Mouse (Mus musculus): ENCODE data around the gene Kmt2c.
"Not testable (repeated sequence)": the region's sequence is repeated elsewhere in the genome, so short reads cannot be mapped to it uniquely, and the experiment has no call there.

Gene Kmt2c

GRCm38 (mm10) chr5:25379188-25379587 is 119.4 kb downstream of the Kmt2c start:
- no peak for DNase-seq (ENCODE audit: low spot score in 2 of 2)

GRCm38 (mm10) chr5:25368420-25368819 is 130.2 kb downstream of the Kmt2c start:
- DNase-seq (ENCODE audit: low spot score in 2 of 2) = no peak

GRCm38 (mm10) chr5:25367126-25367525 is 131.5 kb downstream of the Kmt2c start:
- DNase-seq (ENCODE audit: low spot score in 2 of 2) = no peak

- no peak for DNase-seq (ENCODE audit: low spot score in 2 of 2)
Measured at GRCm38 (mm10) chr5:25353509-25353908, 145.1 kb downstream of the Kmt2c start.

DNA sequence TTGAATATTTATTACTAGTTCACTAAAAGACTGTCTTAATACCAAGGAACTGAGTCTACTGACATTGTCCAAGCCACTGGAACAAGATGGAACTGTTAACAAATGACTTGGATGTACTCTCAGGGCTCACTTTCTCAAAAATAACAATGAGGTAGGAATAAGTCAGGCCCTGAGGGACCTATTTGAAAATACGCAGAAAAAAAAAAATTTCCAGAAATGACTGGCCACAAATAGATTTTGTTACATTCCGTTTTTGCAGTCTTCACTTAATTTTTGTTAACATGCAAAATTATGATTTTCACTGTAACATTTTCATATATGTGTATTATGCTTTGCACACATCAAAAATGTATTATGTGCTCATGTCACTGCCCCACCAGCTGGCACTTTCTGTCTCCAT is 167.3 kb downstream of the Kmt2c start:
- DNase-seq (ENCODE audit: low spot score in 2 of 2) = no peak

DNA sequence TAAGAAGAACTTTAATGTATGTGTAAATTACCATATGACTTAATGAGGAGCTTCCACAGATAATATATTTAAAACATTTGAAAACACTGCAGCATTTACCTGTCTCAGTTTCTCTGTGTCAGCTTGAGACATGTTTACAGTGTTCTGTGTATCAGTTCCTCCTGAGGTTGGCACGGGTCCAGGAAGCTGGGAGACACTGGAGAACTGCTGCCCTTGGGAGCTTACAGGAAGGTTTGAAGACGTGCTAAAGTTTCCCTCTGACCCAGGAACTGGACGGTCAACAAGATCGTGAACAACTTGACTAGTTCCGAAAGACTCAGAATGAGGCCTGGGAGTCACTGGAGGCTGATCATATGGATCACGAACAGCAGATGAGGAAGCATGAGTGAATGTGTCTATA is 184.7 kb downstream of the Kmt2c start:
- DNase-seq (ENCODE audit: low spot score in 2 of 2) = no peak

GRCm38 (mm10) chr5:25310226-25310625 is 188.4 kb downstream of the Kmt2c start:
- no peak for DNase-seq (ENCODE audit: low spot score in 2 of 2)

DNA sequence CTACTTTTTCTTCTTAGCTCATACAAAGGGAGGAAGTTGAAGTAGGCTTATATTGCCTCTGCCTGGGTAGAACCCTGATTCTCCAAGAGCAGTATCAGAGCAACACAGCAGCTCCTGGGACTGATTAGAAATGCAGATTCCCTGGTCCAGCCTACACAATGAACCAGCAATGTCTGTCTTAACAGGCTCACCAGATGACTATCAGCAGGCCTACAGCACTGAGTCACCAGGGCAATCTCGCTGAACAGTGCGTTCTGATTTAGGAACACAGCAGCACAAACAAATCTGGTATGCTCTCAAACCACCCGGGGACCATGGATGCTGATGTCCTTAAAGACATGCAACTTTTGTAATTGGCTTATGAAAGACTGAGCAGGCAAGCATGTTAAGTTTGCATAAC is 201.8 kb downstream of the Kmt2c start:
- no peak for DNase-seq (ENCODE audit: low spot score in 2 of 2)

- no peak for DNase-seq (ENCODE audit: low spot score in 2 of 2)
Measured at GRCm38 (mm10) chr5:25283988-25284387, 214.6 kb downstream of the Kmt2c start.

DNA sequence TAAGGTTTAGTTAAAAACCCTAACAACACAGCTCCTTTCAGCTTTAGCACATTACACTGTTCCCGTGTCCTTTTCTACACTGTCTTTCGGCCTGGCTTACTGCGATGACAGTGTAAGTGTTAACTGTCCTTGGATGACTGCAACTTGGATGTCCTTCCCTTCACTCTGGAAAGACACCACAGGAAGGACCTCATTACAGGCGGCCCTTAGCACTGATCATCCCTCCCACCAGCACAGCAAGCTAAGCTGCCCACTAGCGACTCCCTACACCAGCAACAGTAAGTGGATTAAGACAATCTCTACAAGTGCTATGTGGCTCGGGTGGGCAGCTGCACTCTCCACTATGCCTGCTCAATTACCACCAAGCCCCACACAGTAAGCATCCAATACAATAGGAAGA is 222.2 kb downstream of the Kmt2c start:
- DNase-seq (ENCODE audit: low spot score in 2 of 2) = no peak

DNA sequence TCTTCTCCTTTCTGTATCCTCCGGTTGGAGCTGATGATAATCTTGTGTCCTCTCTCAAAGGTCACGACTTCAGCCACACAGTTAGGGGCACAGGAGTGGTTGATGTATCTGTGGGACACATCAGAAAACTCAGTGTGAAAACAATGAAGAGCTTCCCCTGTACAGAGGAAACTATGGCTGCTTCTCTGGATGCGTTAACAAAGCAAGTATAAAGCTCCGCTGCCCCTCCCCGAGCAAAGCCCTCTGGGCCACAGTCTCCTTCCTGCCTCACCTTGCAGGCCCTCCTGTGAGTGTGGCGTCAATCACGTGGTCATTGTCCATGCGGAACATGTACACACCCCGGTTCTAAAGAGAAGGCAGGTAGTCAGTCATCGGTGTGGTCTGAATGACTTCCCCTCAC is 223.0 kb downstream of the Kmt2c start:
- DNase-seq (ENCODE audit: low spot score in 2 of 2) = no peak

DNA sequence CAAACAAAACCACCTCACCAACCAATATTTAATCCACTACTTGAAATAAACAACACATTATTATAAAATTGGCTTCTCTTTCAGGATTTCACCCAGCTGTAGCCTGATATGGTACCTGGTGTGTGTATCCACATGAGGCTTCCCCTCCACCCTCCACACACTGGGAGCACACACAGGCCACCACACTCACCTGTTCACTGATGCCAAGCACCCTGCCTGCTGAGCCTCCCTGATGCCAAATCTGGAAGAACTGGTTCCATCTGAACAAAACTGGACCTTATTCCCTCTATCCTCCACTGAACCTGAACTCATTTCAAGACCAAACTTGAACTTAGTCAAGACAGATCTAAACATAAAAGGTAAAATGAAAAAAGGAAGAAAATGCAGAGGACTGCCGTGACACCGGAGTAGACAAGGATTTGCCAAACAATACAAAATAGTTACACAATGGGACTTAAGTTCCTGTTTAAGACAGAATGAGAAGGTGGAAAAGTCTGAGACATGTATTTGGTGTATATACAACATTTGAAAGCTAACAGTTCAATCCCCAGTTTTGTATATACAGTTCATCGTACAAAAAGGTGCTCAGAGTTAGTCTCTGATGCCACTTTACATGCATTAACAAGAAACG is 230.2 kb downstream of the Kmt2c start:
- DNase-seq (ENCODE audit: low spot score in 2 of 2) = no peak

DNA sequence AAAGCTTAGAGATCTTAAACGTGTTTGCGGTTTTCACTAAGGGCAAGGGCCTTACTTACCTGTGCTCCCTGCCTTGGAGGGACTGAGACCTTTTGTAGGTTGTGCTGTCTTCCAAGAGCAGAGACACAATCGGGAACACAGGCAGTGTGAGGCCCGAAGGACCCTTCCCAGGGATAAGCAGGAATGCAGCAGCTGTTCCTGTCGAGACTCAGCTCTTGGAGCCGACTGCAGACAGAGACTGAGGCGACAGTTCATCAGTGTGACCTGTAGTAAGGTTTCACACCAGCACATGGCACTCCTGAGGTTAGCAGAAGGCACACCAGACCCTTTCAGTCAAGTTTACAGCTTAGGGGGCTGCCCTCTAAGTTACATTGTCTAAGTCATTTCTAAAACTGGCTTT is 236.3 kb downstream of the Kmt2c start:
- DNase-seq (ENCODE audit: low spot score in 2 of 2) = no peak

DNA sequence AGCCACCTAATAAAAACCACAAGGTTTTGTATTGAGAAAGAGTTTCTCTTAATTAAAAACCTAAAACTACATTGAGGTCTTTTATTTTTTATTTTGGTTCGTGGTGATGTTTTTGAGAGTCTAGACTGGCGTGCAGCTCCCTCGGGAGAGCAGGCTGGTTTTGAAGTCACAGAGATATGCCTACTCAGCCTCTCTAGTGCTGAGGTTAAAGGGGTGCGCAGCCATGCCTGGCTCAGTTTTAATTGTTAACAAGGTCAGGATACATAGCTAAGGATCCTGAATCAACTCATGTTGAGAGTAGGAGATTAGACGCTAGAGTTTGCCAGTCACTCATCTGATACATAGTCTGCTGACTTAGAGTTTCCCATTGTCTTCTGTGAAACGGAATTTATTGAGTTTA is 237.1 kb downstream of the Kmt2c start:
- no peak for DNase-seq (ENCODE audit: low spot score in 2 of 2)

- DNase-seq (ENCODE audit: low spot score in 2 of 2) = no peak
Measured at GRCm38 (mm10) chr5:25256686-25257085, 241.9 kb downstream of the Kmt2c start.

GRCm38 (mm10) chr5:25254491-25254890 is 244.1 kb downstream of the Kmt2c start:
- DNase-seq (ENCODE audit: low spot score in 2 of 2) = no peak

GRCm38 (mm10) chr5:25252825-25253544 is 245.6 kb downstream of the Kmt2c start:
- DNase-seq (ENCODE audit: low spot score in 2 of 2) = no peak

DNA sequence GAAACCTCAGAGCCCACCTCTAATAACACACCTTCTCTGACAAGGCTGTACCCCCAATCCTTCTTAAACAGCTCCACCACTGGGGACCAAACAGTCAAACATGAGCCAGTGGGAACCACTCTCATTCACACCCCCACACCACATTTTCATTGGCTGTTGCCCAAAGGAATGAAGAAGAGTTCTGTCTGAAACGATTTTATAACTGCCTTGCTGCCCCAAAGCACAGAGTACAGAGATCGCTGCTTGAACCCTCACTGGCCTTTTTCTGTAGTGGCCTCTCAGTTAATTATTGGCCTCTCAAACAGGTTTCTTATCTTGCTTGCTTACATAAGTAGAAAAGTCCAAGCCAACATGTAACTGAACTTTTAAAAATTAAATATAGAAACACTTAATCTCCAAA is 246.2 kb downstream of the Kmt2c start:
- DNase-seq (ENCODE audit: low spot score in 2 of 2) = no peak

DNA sequence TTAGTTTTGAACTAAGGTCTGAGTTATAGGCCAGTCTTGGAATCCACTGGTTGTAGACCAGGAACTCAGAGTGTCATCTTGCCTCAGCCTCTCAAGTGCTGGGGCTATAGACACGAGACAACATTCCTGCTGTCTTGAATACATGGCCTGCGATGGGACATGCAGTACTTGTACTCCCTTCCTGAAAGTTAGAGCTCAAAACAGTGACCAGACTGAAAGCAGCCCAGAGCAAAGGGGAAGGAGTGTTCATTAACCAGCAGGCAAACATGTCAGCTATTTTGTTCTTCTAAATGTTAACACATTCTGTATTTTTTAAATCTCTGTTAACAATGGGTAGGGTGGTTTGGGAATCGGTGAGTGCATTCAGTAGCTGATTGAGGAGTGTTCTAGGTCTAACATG is 251.5 kb downstream of the Kmt2c start:
- no peak for DNase-seq (ENCODE audit: low spot score in 2 of 2)

DNA sequence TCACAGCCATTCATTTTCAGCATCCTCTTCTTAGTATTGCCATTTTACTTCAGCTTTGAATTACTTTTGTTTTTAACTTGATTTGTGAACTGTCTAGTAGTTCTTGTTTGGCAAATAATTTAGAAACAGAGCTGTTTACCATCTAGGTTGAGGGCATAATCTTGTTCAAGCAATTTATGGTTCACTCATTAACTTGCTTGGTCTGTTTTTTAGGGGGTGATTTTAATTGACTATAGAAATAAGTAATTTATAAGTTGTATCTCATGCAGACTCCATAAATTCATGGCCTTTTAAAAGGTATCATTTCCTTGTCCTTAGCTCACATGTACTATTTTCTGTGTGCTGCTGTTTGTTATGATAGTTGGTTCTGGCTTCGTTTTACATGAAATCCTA is 252.1 kb downstream of the Kmt2c start:
- DNase-seq (ENCODE audit: low spot score in 2 of 2) = no peak

DNA sequence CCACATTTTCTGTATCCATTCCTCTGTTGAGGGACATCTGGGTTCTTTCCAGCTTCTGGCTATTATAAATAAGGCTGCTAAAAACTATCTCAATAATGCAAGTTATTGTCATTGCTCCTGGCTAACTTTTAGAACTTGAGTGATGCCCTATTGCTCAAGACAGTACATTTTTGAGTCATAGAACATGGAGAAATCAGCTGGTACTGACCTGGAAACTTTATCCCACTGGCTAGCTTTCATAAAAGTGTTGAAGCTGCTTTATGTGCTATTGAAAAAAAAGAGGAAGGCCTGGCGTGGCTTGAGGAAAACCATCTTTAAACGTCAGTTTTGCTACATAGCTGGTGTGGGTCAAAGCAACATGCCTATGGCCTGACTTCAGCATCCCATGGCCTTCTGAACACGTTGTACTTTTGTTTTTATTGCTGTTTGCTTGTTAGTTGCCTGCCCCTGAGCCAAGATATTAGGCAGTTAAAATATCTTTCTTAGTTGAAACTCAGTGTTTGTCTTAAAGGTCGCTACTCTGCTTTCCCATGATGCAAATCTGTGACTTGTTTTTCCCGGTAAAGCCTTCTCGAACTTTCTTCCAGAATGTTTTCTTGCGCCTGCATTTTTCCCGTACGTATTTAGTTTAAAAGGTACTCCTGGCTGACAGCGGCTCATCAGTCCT is 252.6 kb downstream of the Kmt2c start:
- no peak for DNase-seq (ENCODE audit: low spot score in 2 of 2)

DNA sequence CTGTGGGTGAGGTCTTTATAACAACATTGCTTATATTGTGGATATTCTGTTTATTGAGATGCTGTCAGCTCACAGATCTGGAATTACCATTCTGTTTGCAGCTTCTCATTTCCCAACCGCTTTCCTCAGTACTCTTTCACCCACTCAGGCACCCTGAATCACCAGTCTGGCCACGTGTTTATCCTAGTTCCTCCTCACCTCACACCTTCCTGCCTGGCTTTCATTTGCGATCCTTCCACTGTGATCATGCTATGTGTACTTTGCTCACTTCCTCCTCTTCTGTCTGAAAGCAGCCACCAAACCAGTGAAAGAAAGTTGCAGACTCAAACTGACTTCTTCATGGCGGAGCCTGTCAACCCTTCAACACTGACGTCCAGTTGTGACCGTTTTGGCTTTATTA is 255.5 kb downstream of the Kmt2c start:
- DNase-seq (ENCODE audit: low spot score in 2 of 2) = no peak

DNA sequence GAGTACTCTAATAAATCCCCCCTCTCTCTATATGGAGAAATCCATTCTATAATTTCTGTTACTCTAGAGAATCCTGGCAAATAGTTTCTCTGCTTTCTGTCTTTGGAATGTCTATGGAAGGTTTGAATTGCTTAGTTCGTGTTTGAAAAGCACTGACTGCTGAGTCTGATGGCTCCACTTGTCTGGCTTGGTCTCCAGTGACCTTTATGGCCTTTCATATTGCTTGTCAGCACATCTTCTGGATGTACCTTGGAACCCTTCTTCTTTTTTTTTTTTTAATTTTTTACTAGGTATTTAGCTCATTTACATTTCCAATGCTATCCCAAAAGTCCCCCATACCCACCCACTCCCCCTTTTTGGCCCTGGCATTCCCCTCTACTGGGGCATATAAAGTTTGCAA is 274.2 kb downstream of the Kmt2c start:
- not testable (repeated sequence) for DNase-seq (ENCODE audit: low spot score in 2 of 2)
